Mouse (Mus musculus): ENCODE data around the gene Pam.

Gene Pam

DNA sequence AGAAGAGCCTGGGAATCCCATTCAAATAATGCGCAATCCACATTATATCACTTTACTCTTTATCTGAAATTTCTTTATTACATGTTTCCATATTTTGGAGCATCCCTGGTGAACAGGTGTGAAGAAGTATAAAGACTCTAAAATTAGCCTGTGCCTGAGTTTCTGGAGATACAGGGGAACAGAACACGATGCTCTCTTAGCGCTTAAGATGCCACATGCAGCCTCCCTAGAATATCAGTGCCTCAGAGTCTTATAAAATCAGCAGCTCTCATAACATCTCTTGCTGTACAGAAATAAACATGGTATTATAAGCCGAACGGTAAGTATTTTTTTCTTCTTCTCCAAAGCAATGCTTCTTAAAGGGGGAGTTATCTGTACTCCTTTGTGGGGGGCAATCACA is 267.4 kb downstream of the Pam start:
- no peak for DNase-seq (ENCODE audit: low spot score)

DNA sequence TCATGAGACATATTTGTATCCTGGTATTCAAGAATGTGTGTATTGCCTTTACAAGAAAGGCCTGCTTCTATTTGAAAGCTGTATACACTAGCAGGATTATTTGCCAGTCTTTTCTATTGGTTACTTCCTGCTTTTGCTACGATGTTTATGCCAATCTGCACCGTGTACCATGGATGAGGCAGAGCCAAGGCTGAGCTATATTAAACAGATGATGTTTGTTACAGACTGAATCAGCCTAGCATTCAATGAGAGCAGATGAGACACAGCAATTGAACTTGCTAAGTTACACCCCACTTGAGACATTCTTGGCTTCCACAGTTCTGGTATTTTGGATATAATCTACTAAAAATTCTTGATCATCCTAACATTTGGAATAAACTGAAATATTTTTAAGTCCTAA is 267.9 kb downstream of the Pam start:
- no peak for DNase-seq (ENCODE audit: low spot score)

DNA sequence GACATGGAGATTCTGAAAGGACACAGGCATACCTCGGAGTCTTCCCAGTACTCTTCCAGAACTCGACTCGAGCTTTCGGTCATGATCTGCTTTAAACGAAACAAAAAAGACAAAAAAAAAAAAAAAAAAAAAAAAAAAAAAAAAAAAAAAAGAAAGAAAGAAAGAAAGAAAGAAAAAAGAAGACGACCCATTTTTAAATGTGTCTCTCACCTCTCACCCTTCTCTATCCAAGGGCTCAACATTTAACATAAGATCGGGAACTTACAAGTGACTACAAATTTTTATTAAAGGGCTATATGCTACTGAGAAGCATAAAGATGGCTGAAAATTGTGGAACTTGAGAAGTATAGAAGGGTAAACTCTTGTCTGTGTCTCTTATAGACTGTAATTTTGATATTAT is 272.5 kb downstream of the Pam start:
- DNase-seq (ENCODE audit: low spot score) = no peak

DNA sequence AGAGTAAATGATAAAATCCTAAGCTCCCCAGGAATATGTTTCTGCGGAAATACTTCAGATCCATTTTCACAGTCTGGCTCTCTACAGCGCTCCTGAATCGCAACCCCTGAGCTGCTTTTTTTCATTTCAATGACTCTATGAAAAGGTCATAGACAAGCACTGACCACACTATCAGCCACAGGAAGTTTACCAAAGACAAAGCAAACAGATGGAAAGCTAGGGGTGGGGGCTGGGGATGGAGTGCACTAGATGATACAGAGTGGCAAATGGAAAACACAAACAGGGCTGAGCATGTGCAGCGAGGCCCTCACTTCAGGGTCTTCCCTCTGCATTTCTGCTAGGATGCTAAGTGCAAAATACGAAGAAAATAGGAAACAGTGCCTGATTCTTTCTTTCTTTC is 273.2 kb downstream of the Pam start:
- DNase-seq (ENCODE audit: low spot score) = peak; percentile 15

DNA sequence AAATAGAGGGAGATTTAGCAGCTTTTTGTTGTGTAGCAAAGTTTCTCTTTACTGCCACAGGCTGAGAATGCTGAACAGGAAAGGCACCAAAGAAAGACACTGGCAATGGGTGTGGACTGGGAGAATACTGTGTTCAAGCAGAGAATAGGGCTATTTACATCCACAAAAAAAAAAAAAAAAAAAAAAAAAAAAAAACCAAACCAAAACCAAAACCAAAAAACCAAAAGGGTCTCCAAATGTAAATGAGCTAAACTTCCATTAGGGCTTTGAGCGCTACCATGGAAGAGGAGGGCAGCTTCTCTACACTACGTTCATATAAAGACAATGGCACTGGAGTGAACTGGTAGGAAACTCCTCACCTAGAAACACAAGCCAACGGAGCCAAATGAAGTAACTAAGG is 274.2 kb downstream of the Pam start:
- DNase-seq (ENCODE audit: low spot score) = no peak

DNA sequence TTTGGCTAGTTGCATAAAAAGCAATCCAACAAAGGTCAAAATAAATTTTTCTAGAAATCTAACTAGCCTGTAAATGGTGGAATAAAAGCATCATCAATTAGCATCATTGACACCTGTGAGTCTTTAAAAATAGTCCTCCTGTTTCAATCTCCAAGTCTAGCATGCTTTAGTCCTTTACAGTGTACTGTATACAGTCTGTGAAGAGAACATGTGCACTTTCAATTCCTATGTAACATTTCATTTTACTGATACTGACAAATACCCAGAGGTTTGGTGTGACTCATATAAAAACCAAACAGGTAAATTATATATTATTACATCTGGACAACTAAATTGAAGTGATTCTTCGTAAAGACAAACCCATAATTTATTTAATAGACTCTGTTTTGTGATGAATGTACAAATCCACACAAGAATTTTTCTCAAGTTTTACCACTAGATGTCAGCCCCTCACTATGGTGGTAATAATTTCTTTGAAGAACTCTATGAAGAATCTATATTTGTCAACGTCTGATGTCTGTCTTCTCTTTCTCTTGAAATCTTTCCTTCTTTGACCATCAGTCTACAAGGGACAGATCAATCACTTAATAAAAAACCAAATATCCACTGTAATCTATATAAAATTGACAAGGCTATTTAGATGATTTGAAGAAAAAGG is 286.1 kb downstream of the Pam start:
- no peak for DNase-seq (ENCODE audit: low spot score)

DNA sequence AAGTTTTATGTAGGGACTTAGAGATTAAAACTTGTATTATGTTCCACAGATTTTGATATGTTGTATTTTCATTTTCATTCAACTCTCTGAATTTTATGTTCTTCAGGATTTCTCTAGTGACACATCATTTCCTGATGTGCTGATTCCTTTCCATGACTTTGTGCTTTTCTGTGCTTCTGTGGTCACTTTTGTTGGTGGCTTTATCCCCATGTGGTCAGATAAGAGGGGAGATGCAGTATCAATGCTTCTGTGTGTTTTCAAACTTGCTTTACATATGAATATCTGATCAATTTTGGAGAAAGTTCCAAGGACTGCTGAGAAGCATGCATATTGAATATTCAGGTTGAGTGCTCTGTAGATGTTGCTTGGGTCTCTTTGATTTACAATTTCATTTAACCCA is 290.9 kb downstream of the Pam start:
- no peak for DNase-seq (ENCODE audit: low spot score)

DNA sequence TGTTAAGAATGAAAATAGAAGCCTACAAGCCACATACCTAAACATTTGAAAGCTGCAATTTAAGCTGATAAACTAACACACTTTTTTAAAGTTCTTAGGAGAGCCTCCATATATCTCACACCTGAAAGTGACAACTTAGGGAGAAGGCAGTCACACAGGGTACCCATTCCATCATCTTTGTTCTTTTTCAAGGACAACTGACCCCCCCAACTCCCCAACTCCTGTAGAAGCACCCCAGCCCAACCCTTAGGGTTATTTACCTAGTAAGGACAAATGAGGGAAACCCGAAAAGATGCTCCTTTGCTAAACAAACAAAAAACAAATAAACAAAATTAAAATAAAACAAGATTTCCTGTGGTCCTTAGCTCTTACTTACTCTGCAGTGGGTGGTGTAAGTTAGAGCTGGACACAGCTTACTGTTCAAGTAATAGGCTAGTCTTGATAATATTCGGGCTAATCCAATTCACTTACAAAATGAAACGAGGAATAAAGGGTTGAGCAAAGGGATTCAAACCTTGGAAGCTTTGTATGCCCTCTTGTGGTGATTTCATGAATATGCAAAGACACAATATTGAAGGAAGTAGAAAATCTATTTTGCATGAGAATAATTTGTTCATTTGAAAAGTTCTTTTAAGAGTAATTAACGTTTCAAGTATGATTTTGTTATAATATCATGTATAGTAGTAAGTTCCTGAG is 293.1 kb downstream of the Pam start:
- DNase-seq (ENCODE audit: low spot score) = no peak

DNA sequence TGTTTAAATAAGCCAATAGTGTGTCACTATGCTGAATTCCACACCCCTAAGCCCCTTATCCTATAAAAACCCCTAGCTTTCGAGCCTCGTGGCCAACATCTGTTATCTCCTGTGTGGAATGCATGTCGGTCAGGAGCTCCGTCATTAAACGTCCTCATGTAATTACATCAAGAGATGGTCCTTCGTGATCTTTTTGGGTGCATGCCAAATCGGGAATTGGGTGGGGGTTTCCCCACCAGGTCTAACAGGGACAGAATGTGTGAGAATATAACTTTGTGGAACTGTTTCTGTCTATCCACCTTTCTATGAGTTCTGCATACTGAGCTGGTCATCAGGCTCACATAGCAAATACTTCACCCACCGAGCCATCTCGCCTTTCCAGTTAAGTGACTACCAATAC is 299.5 kb downstream of the Pam start:
- no peak for DNase-seq (ENCODE audit: low spot score)

DNA sequence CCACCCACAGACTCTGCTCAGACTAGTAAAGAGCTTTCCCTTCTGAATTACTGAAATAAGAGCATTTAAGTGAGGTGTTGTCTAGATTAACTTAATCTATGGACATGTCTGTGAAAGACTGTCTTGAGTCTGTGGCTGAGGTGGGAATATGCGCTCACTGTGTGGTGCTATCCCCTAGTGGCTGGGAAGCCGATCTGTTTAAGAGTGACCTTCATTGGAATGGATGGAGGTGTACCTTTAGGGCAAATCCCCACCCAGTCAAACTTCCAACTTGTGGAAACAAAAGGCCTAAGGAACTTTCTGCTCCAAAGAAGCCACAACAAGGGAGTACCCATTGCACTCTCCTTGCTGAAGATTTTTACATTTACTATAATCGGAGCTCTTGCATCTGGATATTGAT is 301.3 kb downstream of the Pam start:
- no peak for DNase-seq (ENCODE audit: low spot score)

DNA sequence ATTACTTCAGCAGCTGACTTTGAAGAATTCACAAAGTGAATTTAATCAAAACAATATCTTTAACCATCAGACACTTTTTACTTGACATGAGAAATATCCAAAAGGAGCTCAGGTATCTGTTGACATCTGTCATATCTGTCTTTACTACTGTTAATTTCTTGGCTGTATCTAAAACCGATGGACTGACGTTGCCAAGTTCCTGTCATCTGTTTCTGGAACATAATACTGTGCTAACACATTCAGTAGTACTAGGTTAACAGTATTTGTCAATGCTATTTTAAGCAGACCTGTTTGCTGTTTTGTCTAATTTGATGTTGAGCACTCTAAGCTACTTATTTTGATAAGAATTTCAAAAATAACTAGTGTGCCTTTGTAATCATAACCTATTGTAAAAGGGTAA is 307.0 kb downstream of the Pam start:
- DNase-seq (ENCODE audit: low spot score) = no peak

DNA sequence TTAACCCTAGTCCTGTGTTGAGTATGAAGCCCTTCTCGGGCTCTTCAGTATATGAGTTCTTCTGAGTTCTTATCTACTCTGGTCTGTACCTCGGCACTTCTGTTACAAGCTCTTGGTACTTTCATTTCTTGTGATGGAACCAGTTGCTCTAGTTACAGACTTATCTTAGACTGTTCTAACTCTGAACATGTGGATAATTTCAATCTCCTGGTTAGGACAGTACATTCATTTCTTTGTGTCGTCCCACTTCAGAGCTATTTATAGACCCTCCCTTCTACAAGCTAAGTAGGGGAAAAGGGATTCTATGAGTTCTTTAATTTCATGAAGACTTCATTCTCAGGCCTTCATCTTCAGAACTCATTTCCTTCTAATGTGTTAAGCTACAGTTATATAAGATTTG is 307.8 kb downstream of the Pam start:
- DNase-seq (ENCODE audit: low spot score) = no peak

DNA sequence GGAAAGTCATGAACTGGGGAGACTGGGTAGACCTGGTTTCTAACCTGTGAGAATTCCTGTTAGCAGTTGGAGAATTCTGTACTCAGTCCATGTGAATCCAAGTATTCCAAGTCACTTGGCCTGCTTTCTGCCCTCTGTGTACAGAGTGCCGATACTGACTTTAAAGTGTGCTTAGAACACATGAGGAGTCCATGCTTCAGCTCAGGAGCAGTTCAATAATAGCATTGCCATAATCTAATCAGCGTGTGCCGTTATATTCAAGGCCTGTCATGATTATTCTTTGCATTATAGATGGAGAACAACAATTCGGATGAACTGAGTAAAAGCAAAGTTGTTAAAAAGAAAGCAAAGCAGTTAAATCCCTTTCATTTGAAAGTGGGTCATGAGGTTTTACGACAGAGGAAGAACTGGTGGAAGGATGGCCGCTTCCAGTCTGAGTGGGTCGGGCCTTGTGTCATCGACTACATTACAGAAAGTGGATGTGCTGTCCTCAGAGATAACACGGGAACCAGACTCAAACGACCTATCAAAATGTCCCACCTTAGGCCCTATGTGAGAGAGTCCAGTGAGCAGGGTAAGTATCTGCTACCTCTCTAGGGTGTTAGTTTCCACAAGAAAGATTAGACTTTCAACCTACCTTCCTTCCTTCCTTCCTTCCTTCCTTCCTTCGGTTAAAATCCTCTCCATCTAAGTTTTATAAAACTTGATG is 309.6 kb downstream of the Pam start:
- DNase-seq (ENCODE audit: low spot score) = no peak

DNA sequence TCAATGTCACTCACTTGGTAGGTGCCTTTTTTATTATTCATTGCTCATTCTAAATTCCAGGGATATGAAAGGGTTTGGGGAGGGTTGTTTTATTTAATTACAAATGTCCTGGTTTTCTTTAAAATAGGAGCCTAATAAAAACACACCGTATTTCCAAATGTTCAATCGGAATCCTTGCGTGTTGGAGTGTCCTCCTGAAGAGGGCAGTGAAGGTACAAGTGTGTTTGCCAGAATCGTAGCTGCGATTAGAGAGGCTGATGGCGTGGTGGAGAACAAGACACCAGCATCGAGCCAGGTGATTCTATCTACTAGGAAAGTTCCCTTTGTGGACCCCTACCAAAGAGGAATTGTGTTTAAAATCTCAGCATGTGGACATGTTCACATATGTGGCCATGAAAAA is 310.5 kb downstream of the Pam start:
- DNase-seq (ENCODE audit: low spot score) = no peak

DNA sequence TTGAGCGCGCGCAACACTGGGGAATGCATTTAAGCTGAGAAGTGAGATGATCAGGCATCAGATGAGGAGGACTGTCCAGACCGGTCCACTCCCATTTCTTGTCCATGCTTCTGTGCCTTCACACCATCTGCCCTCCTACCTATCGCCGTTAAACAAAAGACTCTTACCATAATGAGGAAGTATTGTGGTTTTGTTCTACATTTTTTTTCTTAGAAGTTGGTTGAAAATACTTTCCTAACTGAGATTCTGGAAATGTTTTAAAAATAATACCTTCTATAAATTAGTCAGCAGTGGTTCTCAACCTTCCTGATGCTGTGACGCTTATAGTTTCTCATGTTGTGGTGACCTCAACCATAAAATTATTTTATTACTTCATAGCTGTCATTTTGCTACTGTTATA is 313.8 kb downstream of the Pam start:
- DNase-seq (ENCODE audit: low spot score) = no peak

DNA sequence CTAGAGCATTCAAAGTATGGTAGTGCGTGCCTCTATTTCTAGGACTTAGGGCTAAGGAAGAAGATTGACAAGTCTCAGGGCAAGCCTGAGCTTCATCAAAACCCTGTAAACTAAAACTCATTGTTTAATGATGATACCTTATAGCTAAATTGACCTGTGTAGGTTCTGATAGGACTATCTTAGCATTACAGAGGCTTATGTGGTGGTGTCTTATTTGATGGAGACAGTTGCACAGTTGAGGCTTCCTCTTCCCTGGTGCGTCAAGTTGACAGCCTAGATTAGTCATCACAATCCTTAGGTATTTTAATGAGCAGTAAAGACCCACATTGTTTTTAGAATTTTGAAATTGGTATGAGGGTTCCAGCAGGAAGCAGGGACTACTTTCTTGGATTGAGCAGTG is 321.5 kb downstream of the Pam start:
- no peak for DNase-seq (ENCODE audit: low spot score)

DNA sequence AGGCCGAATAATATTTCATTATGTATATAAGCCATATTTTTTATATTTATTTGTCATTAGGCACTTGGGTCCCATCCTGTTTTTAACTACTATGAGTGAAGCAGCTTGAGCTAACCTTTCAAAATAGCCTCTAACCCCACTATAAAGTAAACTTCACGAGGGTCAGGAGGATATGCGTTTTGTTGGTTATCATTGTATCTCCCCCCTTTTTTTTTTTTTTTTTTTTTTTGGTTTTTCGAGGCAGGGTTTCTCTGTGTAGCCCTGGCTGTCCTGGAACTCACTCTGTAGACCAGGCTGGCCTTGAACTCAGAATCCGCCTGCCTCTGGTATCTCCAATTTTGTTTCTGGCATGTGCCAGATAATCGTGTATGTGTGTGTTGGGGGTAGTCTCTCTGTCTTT is 322.1 kb downstream of the Pam start:
- DNase-seq (ENCODE audit: low spot score) = no peak

DNA sequence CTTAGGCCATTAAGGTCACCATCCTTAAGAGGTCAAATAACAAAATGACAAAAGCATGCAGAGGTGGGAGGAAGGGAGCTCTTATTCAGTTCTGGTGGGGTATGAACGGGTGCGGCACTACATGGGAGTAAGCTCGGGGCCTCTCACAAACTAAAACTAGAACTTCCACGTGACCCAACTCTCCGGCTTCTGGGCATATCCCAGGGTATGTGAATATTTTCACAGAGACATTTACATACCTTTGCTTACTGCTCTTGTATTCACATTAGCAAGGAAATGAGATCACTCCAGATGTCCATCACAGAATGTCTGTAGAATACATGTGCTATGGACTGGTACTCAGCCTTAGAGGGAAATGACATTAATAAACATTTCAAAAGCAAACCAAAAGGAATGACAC is 323.7 kb downstream of the Pam start:
- no peak for DNase-seq (ENCODE audit: low spot score)

DNA sequence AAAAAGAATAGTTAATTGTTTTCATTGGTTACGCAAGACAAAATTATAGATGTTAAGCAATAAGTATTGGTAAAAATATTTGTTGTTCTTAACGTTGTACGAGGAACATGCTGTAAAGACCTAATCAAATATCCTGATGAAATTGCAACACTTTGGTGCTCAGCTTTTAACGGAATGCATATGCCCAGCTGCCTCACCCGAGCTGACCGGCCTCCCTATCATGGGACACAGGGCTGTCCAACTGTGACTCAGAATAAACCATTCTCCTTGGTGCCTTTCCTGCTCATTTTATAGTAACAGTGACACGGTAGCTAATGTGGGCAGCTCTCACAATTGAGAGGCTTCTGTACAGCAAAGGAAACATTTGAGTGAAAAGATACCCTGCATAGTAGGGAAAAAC is 324.3 kb downstream of the Pam start:
- no peak for DNase-seq (ENCODE audit: low spot score)

DNA sequence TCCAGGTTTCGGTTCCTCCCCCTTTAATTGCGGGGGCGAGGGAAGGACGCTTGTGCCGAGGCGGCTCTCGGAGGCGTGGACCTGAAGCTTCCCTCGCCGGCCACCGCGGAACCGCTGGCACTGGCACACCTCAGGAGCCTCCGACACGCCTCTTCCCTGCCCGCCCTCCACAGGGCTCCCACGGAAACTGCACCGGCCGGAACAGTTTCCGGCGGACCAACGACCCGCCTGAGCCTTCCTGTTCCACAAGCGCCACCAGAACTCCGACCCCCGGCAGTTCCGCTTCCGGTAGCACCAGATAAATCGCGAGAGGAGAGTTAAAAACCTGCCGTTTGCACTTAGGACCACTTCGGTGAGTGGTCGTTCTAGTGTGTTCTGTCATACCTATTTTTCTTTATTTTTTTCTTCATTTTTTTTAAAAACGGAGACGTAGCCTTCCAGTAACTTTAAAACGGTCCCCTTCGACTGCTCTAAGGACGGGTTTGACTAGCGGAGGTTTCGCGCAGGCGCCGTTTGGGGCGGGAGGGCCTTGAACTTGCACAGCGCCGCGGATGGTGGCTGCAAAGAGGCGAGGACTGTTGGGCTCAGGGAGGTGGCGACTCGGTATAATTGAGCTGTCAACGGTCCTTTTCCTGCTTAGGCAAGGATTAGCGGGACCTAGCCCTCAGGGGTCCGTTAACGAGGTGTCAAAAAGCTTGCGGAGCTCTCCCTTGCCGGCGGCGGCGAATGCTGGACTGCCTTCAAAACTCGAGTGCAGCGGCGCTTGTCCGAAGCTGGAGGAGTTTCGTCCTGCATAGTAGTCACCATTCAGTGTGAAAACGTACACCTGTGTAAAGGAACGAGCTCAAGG is 325.3 kb downstream of the Pam start, which contains the start of the genes Gin1 and Ppip5k2:
Gin1 (plus strand) TSS at position 269 of the 850 bp plus-strand sequence.
Ppip5k2 (minus strand) TSS at position 508 of the 850 bp plus-strand sequence.
- DNase-seq (ENCODE audit: low spot score) = peak; percentile 95

DNA sequence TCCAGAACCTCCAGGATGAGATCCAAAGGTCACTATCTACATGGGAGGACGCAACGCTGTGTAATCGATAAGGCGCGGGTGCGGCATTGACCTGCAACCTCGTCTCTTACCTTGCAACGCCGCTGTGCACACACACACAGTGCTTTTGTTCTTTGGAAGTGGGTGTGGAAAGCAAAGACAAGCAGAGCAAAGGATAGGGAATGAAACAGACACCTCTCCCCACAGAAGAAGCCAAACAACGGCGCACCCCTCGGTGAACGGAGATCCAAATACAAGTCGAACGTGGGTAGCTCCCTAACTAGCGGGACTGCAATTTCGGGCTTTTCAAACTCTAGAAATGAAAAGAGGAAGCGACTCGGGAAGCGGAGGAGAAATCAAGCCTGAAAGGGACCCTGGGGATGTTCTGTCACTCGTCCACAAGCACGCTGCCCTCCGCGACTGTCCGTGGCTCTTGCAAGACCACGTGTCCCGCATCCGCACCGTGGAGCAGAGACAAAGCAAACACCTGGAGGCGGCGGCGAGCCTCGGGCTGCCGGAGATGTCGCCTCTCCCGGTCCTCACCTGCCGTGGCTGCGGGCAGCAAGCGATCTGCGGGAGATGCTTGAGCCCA is 326.0 kb downstream of the Pam start:
- peak; percentile 28 for DNase-seq (ENCODE audit: low spot score)

DNA sequence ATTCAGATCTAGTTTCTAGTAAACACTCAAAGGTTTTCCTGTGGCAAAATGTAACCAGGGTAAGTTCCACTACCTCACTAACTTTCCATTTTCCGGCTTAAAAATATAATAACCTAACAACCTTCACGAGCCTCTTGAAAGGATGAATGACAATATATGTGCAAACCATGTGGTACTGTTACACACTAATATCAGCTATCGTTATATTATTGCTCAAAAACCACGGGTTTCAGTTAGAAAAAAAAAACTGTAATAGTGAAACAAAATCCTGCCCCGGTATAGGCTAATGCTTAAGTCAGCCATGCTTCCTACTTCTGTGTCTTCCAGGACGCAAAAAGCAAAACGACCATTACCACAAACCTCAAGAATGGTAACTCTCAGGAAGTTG is 326.5 kb downstream of the Pam start:
- no peak for DNase-seq (ENCODE audit: low spot score)
